Comparison of ENCODE assay signal across 8 mouse cellular contexts in the genomic region with DNA sequence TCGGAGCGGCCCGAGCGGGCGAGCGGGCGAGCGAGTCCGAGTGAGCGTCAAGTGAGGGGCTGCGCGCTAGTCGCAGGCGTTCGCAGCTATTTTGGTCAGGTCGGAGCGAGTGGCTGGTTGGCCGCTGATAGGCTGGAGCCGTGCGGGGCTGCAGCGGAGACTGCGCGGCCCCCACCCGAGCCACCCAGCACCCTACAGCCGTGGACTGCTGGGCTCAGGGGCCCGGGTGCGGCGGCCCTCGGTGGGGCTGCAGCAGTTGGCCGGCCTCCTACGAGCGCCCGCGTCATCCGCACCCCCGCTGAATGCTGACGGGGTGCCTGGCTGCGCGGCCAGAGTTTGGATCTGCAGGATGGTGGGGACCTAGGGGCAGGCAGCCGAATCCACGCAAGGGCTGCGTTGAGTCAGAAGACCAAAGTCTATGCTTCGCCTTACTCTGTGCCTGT. TPM values are rescaled to one million over a fixed set of nuclear protein-coding genes. Genes with fewer than 3 reads are reported as not detected.
A peak's percentile ranks its signal among the peaks of the same experiment; 100 is the strongest.
DNase-seq lines count a peak whose midpoint lies in the region; ATAC-seq lines count a peak whose summit lies in the region.

No protein-coding gene starts in this region.

- no peak overlapping the region for H3K27ac ChIP-seq in heart, embryonic 15.5 days
- H3K27ac ChIP-seq in stomach, embryonic 14.5 days (ENCODE audit: low read length), result no peak overlapping the region

- H3K4me3 ChIP-seq in heart, embryonic 15.5 days, result peak overlapping the region; percentile 65
- peak overlapping the region; percentile 61 for H3K4me3 ChIP-seq in stomach, embryonic 14.5 days (ENCODE audit: low read depth, low read length)

- peak overlapping the region; percentile 99 for H3K4me2 ChIP-seq in heart, embryonic 15.5 days
- H3K4me2 ChIP-seq in stomach, embryonic 14.5 days (replicated peaks; ENCODE audit: low read depth, low read length), result peak overlapping the region; percentile 100

- peaks cover 19% of the 10 kb centered on the region for H3K27me3 ChIP-seq in heart, embryonic 15.5 days
- H3K27me3 ChIP-seq in stomach, embryonic 14.5 days (ENCODE audit: control insufficient read depth, insufficient read depth, low read length), result peaks cover 14% of the 10 kb centered on the region

- H3K9ac ChIP-seq in heart, embryonic 15.5 days, result peak overlapping the region; percentile 74
- peak overlapping the region; percentile 25; the same call in 1 of the 2 replicates for H3K9ac ChIP-seq in stomach, embryonic 14.5 days (replicated peaks; ENCODE audit: low read depth, low read length)

- peak; percentile 12 for DNase-seq in thymus, postnatal 14 days
- no peak for DNase-seq in thymus, adult 18-20 months
- peak; percentile 66 for DNase-seq in embryo, embryonic 10.5 days (ENCODE audit: low spot score)
- peak; percentile 53 for DNase-seq in layer of hippocampus, postnatal 25 days (ENCODE audit: extremely low spot score in 1 of 2, low spot score in 1 of 2)
- DNase-seq in mesoderm, embryonic 11.5 days (ENCODE audit: low read depth, low spot score), result peak; percentile 47

- ATAC-seq in heart, embryonic 15.5 days (replicated peaks; ENCODE audit: insufficient number of reproducible peaks, insufficient read depth, low FRiP score, low read depth), result peak; percentile 55
- ATAC-seq in stomach, embryonic 14.5 days (ENCODE audit: insufficient number of reproducible peaks, insufficient read depth, low FRiP score, low read depth), result peak; percentile 39; the same call in 1 of the 2 replicates
- ATAC-seq in erythroblast, adult 5-6 weeks (replicated peaks; ENCODE audit: low FRiP score, poor library complexity, severe bottlenecking), result no peak

- H3K4me1 ChIP-seq in heart, embryonic 15.5 days (replicated peaks), result peaks cover 20% of the 10 kb centered on the region
- H3K4me1 ChIP-seq in stomach, embryonic 14.5 days (ENCODE audit: control insufficient read depth, insufficient read depth, low read length), result no peaks in the 10 kb centered on the region

- 2% methylated on average over 43 of the region's 43 CpGs for WGBS in heart, embryonic 15.5 days
- 1% methylated on average over 39 of the region's 43 CpGs for WGBS in stomach, embryonic 14.5 days

- no peaks in the 10 kb centered on the region for H3K36me3 ChIP-seq in heart, embryonic 15.5 days
- no peaks in the 10 kb centered on the region for H3K36me3 ChIP-seq in stomach, embryonic 14.5 days (ENCODE audit: control insufficient read depth, insufficient read depth, low read length)

- no peaks in the 10 kb centered on the region for H3K9me3 ChIP-seq in heart, embryonic 15.5 days (replicated peaks)
- H3K9me3 ChIP-seq in stomach, embryonic 14.5 days (ENCODE audit: control insufficient read depth, low read depth, low read length), result no peaks in the 10 kb centered on the region

RNA-seq across cellular contexts. Expression of gene Lrrc4, which starts 1.9 kb away (rescaled TPM):
- polyA plus RNA-seq in heart, embryonic 15.5 days (2015; fragmentation: Nextera tagmentation; extraction: Ambion mirVana), result 0.30 and 0.51 TPM in 2 replicates
- total RNA-seq in layer of hippocampus, postnatal 25 days (2021), result 10 to 100 TPM; 86.3 to 97.2 TPM
- polyA plus RNA-seq in stomach, embryonic 14.5 days (2014; fragmentation: Nextera tagmentation; extraction: Ambion mirVana), result 0.32 and 0.87 TPM in 2 replicates
- not detected in 2 replicates for total RNA-seq in erythroblast, adult 5-6 weeks (2015; ENCODE audit: low replicate concordance)
- not detected in 2 replicates for total RNA-seq in erythroblast, adult 5-6 weeks (2017; ENCODE audit: low replicate concordance)

Comparison
In these comparisons a context has a peak if more than half of its experiments do, and no peak if none do; other contexts are left out.
1. DNase-seq: peak in thymus, postnatal 14 days (single experiment), embryo, embryonic 10.5 days (single experiment), layer of hippocampus, postnatal 25 days (2 of 2) and mesoderm, embryonic 11.5 days (single experiment); none in thymus, adult 18-20 months (0 of 2).
2. RNA of gene Lrrc4, which starts 1.9 kb away (total RNA-seq): 86.3 to 97.2 TPM in layer of hippocampus, postnatal 25 days; not detected in erythroblast, adult 5-6 weeks; every median in the first group is over 10 times any median in the second.